Mouse (Mus musculus) limb, embryonic 15.5 days (tissue): ENCODE data around the gene Plekhm2. TPM values are rescaled to one million over a fixed set of nuclear protein-coding genes. Genes with fewer than 3 reads are reported as not detected.

Source experiments
- ATAC-seq: fragments of 200-750 bp; cut with Nextera tagmentation; 2 replicates; pipeline ENCODE4 v1.8.0; 2017; ENCODE audit warnings: low read depth, moderate TSS enrichment; ENCODE audit not compliant: insufficient number of reproducible peaks, low FRiP score, low TSS enrichment
- H3K27ac ChIP-seq: fragments of 300-500 bp; sonication (generic); 2 replicates; pipeline ENCODE4 v1.5.1; 2015; ENCODE audit warnings: moderate library complexity, mild to moderate bottlenecking, inconsistent platforms
- H3K27me3 ChIP-seq: fragments of 300-500 bp; sonication (generic); 2 replicates; pipeline ENCODE4 v1.6.1; 2015; ENCODE audit warnings: inconsistent platforms
- H3K36me3 ChIP-seq: fragments of 300-500 bp; sonication (generic); 2 replicates; pipeline ENCODE4 v1.6.1; 2015; ENCODE audit warnings: inconsistent platforms
- H3K4me1 ChIP-seq: fragments of 300-500 bp; sonication (generic); 2 replicates; pipeline ENCODE4 v1.6.1; 2015; ENCODE audit warnings: inconsistent platforms
- H3K4me2 ChIP-seq: fragments of 300-500 bp; sonication (generic); 2 replicates; pipeline ENCODE4 v1.6.1; 2015; ENCODE audit warnings: mild to moderate bottlenecking, inconsistent platforms
- H3K4me3 ChIP-seq: fragments of 300-500 bp; sonication (generic); 2 replicates; pipeline ENCODE4 v1.5.1; 2015; ENCODE audit warnings: mild to moderate bottlenecking, inconsistent platforms
- H3K9ac ChIP-seq: fragments of 300-500 bp; sonication (generic); 2 replicates; pipeline ENCODE4 v1.6.1; 2015; ENCODE audit warnings: inconsistent platforms
- H3K9me3 ChIP-seq: fragments of 300-500 bp; sonication (generic); 2 replicates; pipeline ENCODE4 v1.6.1; 2016; ENCODE audit warnings: inconsistent platforms
- WGBS: fragments of 180-500 bp; shearing (Covaris S2); methylation state at CpG from one replicate; pipeline ENCODE4 v1.1.7; 2015; 5-methylcytosine and 5-hydroxymethylcytosine counted together
- polyA plus RNA-seq: library from polyadenylated mRNA; unstranded; fragments of >200 nt; fragmentation: Nextera tagmentation; extraction: Ambion mirVana; gene quantifications from 2 replicates; pipeline ENCODE4 v1.2.1, GENCODE M21; 2015

The Plekhm2 gene
- polyA plus RNA-seq, 1 experiment from 2014 or later: 6.5 TPM

DNA sequence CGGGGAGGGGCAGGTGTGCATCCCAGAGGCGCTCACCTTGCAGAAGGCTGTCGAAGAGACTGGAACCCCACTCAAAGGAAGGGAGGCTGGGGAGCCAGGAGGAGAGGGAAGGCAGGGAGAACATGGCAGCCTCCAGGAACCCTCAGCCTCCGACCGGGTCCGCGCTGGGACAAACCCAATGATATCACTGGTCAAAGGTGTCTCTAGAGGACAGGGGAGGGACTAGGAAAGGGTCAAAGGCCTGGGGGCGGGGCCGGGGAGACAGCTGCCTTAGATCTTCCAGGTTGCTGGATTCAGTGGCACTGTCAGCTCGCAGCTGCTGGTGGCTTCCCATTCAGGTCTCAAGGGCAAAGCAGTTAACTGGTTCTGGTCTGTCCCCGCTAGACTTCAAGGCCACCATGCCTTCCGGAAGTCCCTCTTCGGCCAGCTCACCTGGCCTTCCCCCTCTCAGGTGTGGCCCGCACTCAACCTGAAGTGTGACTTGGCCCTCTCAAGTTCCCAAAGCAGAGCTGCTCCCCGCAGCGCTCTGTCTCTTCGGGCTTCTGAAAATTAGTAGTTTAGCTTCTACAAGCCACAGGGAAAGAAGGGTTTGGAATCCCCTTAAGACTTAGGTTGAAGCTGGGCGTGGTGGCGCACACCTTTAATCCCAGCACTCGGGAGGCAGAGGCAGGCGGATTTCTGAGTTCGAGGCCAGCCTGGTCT is 46.7 kb downstream of the Plekhm2 start:
- Histone ChIP-seq H3K9ac (0 out of 2 replicates have a peak overlapping the region, but pooled peaks have one; percentile 14), H3K9me3 (no peaks in the 10 kb centered on the region), H3K36me3 (no peaks in the 10 kb centered on the region), H3K4me2 (peak overlapping the region; percentile 47), H3K27me3 (no peaks in the 10 kb centered on the region), H3K27ac (no peak overlapping the region), H3K4me1 (peaks cover 13% of the 10 kb centered on the region), H3K4me3 (peak overlapping the region; percentile 25)
- 11% methylated on average over 22 of the region's 22 CpGs for WGBS
- no peak for ATAC-seq

DNA sequence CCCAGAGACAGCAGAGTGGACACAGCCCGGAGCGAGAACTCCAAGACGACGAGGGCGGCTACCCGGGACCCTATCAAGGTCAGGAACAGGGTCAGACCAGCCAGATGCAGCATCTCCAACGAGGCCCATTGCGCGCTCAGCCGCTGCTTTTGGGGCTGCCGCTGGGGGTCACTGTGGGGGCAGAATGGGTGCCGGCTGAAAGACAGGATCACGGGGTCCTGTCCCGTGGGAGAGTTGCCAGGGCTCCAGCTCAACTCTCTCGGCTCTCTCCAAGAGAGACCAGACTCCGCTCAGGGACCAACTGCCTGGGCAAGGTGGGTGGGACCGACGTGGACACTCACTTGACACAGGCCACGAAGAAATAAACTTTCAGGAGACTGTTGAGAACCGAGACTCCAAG is 47.4 kb downstream of the Plekhm2 start:
- H3K4me1 ChIP-seq: peaks cover 13% of the 10 kb centered on the region
- 0 out of 2 replicates have a peak overlapping the region, but pooled peaks have one; percentile 14 for H3K9ac ChIP-seq
- no peak overlapping the region for H3K27ac ChIP-seq
- no peak for ATAC-seq
- WGBS: 7% methylated on average over 20 of the region's 20 CpGs
- no peaks in the 10 kb centered on the region for H3K36me3 ChIP-seq
- peak overlapping the region; percentile 25 for H3K4me3 ChIP-seq
- H3K27me3 ChIP-seq: no peaks in the 10 kb centered on the region
- peak overlapping the region; percentile 47 for H3K4me2 ChIP-seq
- H3K9me3 ChIP-seq: no peaks in the 10 kb centered on the region

DNA sequence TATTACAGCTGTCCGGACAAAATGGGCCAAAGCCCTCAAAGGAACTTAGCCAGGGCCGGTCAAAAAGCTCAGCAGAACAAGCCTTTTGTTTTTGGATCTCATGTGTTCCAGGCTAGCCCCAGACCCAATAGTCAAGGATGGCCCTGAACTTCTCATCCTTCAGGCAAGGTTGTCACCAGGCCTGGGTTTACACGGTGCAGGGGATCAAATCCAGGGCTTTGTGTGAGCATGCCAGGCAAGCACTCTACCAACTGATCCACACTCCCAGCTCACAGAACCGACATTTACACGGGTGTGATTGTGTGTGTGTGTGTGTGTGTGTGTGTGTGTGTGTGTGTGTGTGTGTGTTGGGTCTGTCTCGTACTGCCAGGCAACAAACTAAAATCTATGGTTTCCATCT is 47.9 kb downstream of the Plekhm2 start:
- Histone ChIP-seq H3K4me1 (peaks cover 17% of the 10 kb centered on the region), H3K9me3 (no peaks in the 10 kb centered on the region), H3K36me3 (no peaks in the 10 kb centered on the region), H3K27ac (no peak overlapping the region), H3K4me2 (no peak overlapping the region), H3K9ac (no peak overlapping the region), H3K4me3 (no peak overlapping the region), H3K27me3 (no peaks in the 10 kb centered on the region)
- 72% methylated on average over 6 of the region's 6 CpGs for WGBS
- ATAC-seq: no peak

DNA sequence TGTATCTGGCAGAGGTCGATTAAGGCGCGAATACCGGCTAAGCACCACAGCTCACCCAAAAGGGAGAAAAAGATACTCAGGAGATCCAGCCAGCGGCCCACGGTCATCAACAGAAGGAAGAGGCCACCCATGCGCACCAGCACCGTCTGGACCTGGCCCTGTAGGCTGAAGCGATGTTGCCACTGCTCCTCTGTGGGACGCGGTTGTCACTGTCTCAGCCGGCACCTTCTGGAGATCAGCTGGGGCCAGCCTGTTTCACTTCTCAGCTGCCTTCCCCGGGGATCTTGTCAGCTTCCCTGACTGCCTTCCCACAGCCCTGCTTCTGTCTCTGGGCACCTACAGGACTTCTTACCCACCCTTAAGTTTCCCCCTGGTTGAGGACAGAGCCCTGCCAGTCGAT is 49.8 kb downstream of the Plekhm2 start:
- ATAC-seq: no peak
- H3K4me1 ChIP-seq: peaks cover 20% of the 10 kb centered on the region
- H3K4me2 ChIP-seq: no peak overlapping the region
- H3K27me3 ChIP-seq: no peaks in the 10 kb centered on the region
- no peak overlapping the region for H3K4me3 ChIP-seq
- 82% methylated on average over 14 of the region's 14 CpGs for WGBS
- no peaks in the 10 kb centered on the region for H3K36me3 ChIP-seq
- no peak overlapping the region for H3K9ac ChIP-seq
- H3K9me3 ChIP-seq: no peaks in the 10 kb centered on the region
- H3K27ac ChIP-seq: no peak overlapping the region

DNA sequence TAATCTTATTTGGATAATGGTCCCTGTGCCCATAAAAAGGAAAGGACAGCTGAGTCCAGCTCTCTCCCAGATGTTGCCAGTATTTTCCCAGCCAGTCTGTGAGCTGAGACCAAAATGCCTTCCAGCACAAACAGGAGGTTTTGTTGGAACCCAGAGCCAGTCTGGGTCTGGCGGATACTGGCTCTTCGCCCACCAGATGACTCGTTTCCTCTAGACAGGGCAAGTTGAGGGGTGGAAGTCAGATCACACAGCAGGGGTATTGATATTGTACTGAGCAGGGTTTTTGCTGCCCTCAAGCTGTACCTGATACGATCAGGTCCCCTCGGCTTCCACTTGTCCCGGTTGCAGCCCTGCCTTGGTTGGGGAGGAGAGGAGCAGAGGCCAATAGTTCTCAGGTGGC is 55.2 kb downstream of the Plekhm2 start:
- no peak for ATAC-seq
- H3K9ac ChIP-seq: no peak overlapping the region

DNA sequence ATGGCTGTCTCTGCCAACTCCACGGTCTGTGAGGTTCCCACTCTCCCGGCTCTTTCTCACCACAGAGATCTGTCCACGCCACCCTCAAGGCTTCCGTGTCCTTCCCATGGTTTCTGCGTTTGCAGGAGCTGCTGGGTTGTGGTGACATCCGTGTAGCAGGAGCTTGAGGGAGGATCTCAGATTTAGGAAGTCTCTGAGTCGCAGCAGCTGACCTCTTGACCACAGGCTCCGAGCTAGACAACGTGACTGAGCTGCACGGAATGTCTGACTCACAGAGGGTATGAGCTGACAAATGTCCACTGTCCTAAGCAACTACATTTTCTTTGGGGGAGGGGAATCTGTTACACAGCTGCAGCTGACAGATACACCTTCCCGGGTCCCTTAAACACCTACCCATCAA is 58.8 kb downstream of the Plekhm2 start, which contains the start of gene Fblim1:
Gene Fblim1 (minus strand): TSS at position 236 of the 400 bp plus-strand sequence.
- ATAC-seq: no peak
- Histone ChIP-seq H3K36me3 (no peaks in the 10 kb centered on the region), H3K4me1 (peaks cover 20% of the 10 kb centered on the region)

More for the DNA sequence above, 55.2 kb downstream of the Plekhm2 start:
- H3K9me3 ChIP-seq: no peaks in the 10 kb centered on the region
- peak overlapping the region; percentile 35; the same call in 1 of the 2 replicates for H3K27ac ChIP-seq
- no peaks in the 10 kb centered on the region for H3K27me3 ChIP-seq
- H3K36me3 ChIP-seq: no peaks in the 10 kb centered on the region
- no peak overlapping the region for H3K4me2 ChIP-seq
- 51% methylated on average over 6 of the region's 6 CpGs for WGBS
- peaks cover 13% of the 10 kb centered on the region for H3K4me1 ChIP-seq
- no peak overlapping the region for H3K4me3 ChIP-seq

DNA sequence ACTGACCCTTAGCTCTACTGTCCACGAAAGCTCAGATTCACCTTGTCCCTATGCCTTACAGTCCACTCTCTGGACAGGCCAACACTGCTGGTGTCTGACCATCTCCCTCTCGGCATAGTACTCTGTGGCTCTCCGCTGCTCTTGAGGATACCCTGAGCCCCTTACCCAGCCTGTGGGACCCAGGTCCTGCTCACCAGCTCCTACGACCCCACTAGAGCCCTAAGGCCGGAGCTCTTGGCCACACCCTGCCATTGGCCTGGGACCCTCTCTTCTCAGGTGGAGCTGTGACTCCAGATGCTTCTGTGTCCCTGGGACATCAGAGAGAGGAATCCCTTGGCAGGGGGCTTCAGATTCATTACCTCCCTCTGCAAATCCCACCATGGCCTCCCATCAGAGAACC is 59.3 kb downstream of the Plekhm2 start:
- Histone ChIP-seq H3K9me3 (no peaks in the 10 kb centered on the region), H3K4me1 (peaks cover 23% of the 10 kb centered on the region), H3K4me2 (no peak overlapping the region), H3K4me3 (no peak overlapping the region), H3K27ac (no peak overlapping the region), H3K27me3 (no peaks in the 10 kb centered on the region), H3K36me3 (no peaks in the 10 kb centered on the region), H3K9ac (no peak overlapping the region)
- 83% methylated on average over 5 of the region's 5 CpGs for WGBS
- no peak for ATAC-seq

More for the DNA sequence above, 58.8 kb downstream of the Plekhm2 start, which contains the start of gene Fblim1:
- Histone ChIP-seq H3K4me3 (no peak within 1 kb of the TSS), H3K9me3 (no peaks in the 10 kb centered on the region), H3K9ac (no peak within 1 kb of the TSS), H3K4me2 (no peak within 1 kb of the TSS), H3K27ac (no peak within 1 kb of the TSS), H3K27me3 (no peaks in the 10 kb centered on the region)
- WGBS: 80% methylated on average over 11 of the region's 11 CpGs

DNA sequence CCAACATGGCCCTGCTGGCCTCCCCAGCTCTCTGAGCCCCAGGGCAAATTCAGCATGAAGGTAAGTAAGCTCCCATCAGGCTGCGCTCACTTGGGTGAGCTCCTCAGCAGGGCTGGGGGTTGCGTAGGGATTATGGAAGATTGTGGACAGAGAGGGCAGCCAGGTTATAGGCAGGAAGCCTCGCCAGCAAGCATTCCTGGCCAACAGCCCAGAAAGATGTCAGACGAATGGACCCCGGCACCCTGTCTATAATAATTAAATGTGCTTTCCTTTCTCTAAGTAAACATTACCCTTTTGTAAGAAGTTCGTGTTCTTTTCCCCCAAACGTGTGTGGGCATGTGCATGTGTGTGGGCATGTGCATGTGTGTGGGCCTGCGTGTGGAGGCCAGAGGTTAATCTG is 60.2 kb downstream of the Plekhm2 start:
- peaks cover 24% of the 10 kb centered on the region for H3K4me1 ChIP-seq
- no peak overlapping the region for H3K4me3 ChIP-seq
- H3K4me2 ChIP-seq: no peak overlapping the region
- no peak for ATAC-seq
- no peak overlapping the region for H3K9ac ChIP-seq
- no peaks in the 10 kb centered on the region for H3K36me3 ChIP-seq
- H3K9me3 ChIP-seq: no peaks in the 10 kb centered on the region
- WGBS: 36% methylated on average over 8 of the region's 8 CpGs
- H3K27ac ChIP-seq: peak overlapping the region; percentile 12; the same call in 1 of the 2 replicates
- H3K27me3 ChIP-seq: no peaks in the 10 kb centered on the region

DNA sequence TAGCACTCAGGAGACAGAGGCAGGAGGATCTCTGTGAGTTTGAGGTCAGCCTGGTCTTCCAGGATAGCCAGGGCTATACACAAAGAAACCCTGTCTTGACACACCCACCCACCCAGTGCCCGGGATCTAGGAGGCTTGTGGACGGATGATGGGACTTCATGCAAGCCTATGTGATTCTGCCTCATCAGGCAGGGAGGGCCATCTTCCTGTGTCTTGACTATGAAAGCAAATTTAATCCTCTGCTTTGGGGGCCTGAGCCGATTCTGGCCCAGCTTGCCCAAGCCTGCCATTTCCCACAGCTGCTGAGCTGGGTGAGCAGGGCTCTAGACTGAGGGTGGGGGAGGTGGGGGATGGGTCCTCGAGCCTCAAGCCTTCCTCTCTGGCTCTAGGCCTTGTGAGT is 60.8 kb downstream of the Plekhm2 start:
- H3K4me1 ChIP-seq: peaks cover 29% of the 10 kb centered on the region
- no peak overlapping the region for H3K4me3 ChIP-seq
- H3K27ac ChIP-seq: no peak overlapping the region
- no peaks in the 10 kb centered on the region for H3K9me3 ChIP-seq
- WGBS: 61% methylated on average over 4 of the region's 4 CpGs
- H3K9ac ChIP-seq: no peak overlapping the region
- H3K4me2 ChIP-seq: no peak overlapping the region
- no peaks in the 10 kb centered on the region for H3K27me3 ChIP-seq
- no peaks in the 10 kb centered on the region for H3K36me3 ChIP-seq
- no peak for ATAC-seq

DNA sequence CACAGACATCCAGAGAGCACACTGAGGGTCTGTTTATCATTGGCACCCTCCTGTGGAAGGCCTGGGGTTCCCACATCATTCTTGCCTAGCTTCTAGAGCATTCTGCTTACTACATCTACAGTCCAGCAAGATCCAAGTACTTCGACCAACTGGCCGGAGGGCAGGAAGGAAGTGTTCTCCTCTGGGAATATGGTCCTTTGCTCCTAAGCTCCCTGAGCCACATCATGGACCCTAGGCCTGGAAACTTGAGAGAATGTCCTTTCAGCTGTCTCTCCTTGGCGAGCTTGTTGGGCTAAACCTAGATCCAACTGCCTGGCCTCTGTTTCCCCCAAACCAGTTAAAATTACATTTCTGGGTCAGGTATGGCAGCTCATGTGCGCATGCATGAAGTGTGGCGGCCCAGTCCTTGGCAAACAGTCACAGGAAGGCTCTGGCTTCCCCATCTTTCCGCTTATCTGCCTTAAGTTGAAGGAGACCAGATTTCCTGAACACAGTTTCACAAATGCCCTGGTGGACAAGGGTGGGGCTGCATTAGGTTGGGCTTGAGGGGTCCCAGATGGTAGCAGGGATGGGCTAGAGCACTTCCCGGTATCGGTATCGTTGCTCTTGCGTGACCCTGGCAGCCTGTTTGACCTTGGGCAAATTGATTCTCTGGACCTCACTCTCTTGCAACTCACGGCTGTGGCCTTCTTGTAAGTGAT is 62.0 kb downstream of the Plekhm2 start:
- H3K27ac ChIP-seq: no peak overlapping the region
- ATAC-seq: no peak
- H3K27me3 ChIP-seq: no peaks in the 10 kb centered on the region
- no peaks in the 10 kb centered on the region for H3K36me3 ChIP-seq
- H3K9me3 ChIP-seq: no peaks in the 10 kb centered on the region
- H3K9ac ChIP-seq: no peak overlapping the region
- WGBS: 75% methylated on average over 11 of the region's 11 CpGs
- H3K4me3 ChIP-seq: no peak overlapping the region
- peaks cover 41% of the 10 kb centered on the region for H3K4me1 ChIP-seq
- no peak overlapping the region for H3K4me2 ChIP-seq

DNA sequence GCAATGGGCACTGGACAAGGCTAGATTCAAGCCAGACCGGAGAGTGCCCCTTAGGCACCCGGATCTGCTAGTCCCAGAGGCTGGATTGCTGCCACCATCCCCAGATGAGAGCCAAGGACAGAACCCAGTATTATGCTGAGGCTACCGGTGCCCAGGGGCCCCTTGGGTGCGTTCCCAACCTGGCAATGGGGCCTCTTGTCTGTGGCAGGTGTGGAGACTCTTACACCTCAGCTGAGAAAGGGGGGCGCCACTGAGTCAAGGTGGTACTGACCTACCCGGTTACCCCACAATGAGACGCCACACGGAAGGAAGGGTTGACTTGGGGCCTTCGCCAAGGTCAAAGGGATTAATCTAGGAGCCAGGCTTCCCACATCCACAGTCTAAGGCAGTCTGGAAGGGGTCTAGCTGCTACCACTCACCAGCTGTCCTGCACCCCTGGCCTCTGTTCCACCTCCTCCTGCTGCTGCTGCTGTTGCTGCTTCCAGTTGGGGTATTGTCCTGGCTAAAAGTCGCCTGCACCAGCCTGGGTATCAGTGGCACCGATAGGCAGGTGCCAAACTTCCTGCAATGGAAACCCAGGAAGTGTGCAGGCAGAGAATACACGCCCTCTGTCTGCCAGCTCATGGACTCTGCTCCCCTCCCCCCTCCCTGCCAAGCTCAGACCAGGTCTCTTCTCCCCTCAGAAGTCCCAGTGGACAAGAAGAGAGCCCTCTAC is 63.4 kb downstream of the Plekhm2 start:
- no peak for ATAC-seq
- Histone ChIP-seq H3K27ac (peak overlapping the region; percentile 27; the same call in 1 of the 2 replicates), H3K9ac (no peak overlapping the region), H3K9me3 (no peaks in the 10 kb centered on the region), H3K4me3 (no peak overlapping the region), H3K4me1 (peaks cover 41% of the 10 kb centered on the region), H3K36me3 (no peaks in the 10 kb centered on the region), H3K27me3 (no peaks in the 10 kb centered on the region), H3K4me2 (no peak overlapping the region)
- 74% methylated on average over 12 of the region's 12 CpGs for WGBS
